Mouse (Mus musculus): ENCODE data around the gene Tmem211. TPM values are rescaled to one million over a fixed set of nuclear protein-coding genes. Genes with fewer than 3 reads are reported as not detected.

Gene Tmem211
- polyA plus RNA-seq, 1 experiment from 2014 or later: not detected

DNA sequence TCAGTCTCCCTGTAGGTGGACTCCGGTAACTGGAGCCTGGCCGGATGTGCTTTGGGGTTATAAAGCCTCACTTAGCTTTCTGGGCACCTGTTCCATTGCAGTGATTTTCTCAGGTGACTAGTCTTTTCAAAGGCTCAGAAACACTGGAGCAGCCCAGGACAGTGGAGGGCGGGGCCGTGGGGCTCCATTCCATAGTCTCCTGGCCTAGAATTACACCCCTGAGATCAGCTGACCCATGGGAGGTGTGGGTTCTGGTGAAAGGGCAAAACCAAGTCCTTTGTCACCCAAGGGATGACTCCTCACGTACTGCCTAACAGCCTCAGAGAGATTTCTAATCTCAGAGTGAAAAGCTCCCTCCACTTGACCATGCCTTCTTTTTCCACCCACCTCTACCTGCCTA lies 3.5 kb downstream of the Tmem211 start:
- no peak overlapping the region for H3K4me2 ChIP-seq
- H3K4me1 ChIP-seq (replicated peaks): peaks cover 18% of the 10 kb centered on the region
- no peak for ATAC-seq (ENCODE audit: low FRiP score, low read depth)
- H3K27me3 ChIP-seq: no peaks in the 10 kb centered on the region
- H3K36me3 ChIP-seq: no peaks in the 10 kb centered on the region
- H3K9me3 ChIP-seq: no peaks in the 10 kb centered on the region
- no peak overlapping the region for H3K9ac ChIP-seq
- H3K4me3 ChIP-seq: no peak overlapping the region
- WGBS: 84% methylated on average over 5 of the region's 5 CpGs
- no peak overlapping the region for H3K27ac ChIP-seq (replicated peaks)

GRCm38 (mm10) chr5:113249263-113249930 lies 22.7 kb downstream of the Tmem211 start:
- 90% methylated on average over 8 of the region's 8 CpGs for WGBS
- Histone ChIP-seq H3K36me3 (peaks cover 48% of the 10 kb centered on the region), H3K4me3 (no peak overlapping the region), H3K27ac (replicated peaks) (no peak overlapping the region), H3K27me3 (no peaks in the 10 kb centered on the region), H3K4me1 (replicated peaks) (no peaks in the 10 kb centered on the region), H3K4me2 (no peak overlapping the region), H3K9me3 (no peaks in the 10 kb centered on the region), H3K9ac (no peak overlapping the region)
- ATAC-seq (ENCODE audit: low FRiP score, low read depth): no peak

DNA sequence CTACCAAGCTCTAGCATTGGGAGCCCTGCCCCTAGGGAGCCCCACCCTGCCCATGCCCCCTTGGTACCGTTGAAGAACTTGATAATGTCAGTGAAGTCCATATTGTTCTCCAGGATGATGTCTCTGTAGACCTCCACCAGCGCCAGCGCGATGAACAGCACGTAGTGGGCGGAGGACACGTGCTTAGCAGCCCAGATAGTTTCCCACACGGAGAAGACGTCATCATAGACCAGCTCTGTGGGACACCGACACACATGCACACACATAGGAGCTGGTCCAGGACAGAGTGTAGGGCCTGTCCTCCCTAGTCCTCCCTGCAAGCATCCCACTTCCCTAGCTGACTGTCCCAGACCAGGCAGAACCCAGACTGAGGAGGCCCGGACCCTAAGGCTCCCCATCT lies 24.1 kb downstream of the Tmem211 start:
- Histone ChIP-seq H3K36me3 (peaks cover 56% of the 10 kb centered on the region), H3K4me3 (no peak overlapping the region), H3K27ac (replicated peaks) (no peak overlapping the region), H3K4me2 (no peak overlapping the region), H3K4me1 (replicated peaks) (no peaks in the 10 kb centered on the region), H3K9me3 (no peaks in the 10 kb centered on the region), H3K27me3 (no peaks in the 10 kb centered on the region), H3K9ac (no peak overlapping the region)
- ATAC-seq (ENCODE audit: low FRiP score, low read depth): 0 out of 2 replicates have a peak, but pooled peaks have one; percentile 15
- WGBS: 96% methylated on average over 11 of the region's 11 CpGs

DNA sequence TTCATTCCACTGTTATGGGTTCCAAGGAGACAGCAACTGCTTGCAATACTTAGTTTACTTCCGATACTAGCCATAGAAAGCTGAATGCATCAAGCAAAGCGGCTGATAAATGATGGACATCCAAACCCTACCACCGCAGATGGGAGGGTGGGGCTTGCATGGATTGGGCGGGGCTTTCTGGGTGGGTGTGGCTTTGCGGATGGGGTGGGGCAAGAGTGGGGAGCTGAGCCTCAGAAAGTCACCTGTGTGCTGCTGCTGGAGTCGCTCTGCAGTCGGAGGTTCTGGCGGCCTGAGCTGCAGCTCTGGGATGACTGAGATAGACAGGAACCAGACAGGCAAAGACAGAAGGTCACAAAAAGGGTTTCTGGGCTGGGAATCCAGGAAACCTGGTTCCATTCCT lies 38.9 kb downstream of the Tmem211 start:
- H3K4me3 ChIP-seq: no peak overlapping the region
- H3K27ac ChIP-seq (replicated peaks): no peak overlapping the region
- no peak overlapping the region for H3K9ac ChIP-seq
- no peak overlapping the region for H3K4me2 ChIP-seq
- no peaks in the 10 kb centered on the region for H3K4me1 ChIP-seq (replicated peaks)
- no peak for ATAC-seq (ENCODE audit: low FRiP score, low read depth)
- WGBS: 83% methylated on average over 8 of the region's 8 CpGs
- H3K36me3 ChIP-seq: peaks cover 40% of the 10 kb centered on the region
- no peaks in the 10 kb centered on the region for H3K27me3 ChIP-seq
- no peaks in the 10 kb centered on the region for H3K9me3 ChIP-seq

DNA sequence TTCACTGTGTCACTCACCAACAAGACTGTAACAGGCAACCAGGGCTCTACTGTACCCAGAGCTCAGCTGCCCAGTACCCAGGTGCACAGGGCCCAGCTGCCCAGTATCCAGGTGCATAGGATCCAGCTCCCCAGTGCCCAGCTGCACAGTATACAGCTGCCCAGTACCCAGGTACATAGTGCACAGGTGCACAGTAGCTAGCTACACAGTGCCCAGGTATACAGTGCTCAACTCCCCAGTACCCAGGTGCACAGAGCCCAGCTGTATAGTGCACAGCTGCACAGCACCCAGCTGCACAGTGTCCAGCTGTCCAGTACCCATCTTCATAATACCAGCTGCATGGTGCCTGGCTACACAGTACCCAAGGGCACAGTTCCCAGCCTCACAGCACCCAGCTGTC lies 41.5 kb downstream of the Tmem211 start:
- no peak overlapping the region for H3K4me3 ChIP-seq
- no peak overlapping the region for H3K4me2 ChIP-seq
- no peaks in the 10 kb centered on the region for H3K9me3 ChIP-seq
- H3K4me1 ChIP-seq (replicated peaks): no peaks in the 10 kb centered on the region
- H3K36me3 ChIP-seq: peaks cover 34% of the 10 kb centered on the region
- ATAC-seq (ENCODE audit: low FRiP score, low read depth): no peak
- H3K27me3 ChIP-seq: no peaks in the 10 kb centered on the region
- no peak overlapping the region for H3K27ac ChIP-seq (replicated peaks)
- H3K9ac ChIP-seq: no peak overlapping the region

GRCm38 (mm10) chr5:113270043-113270442 lies 43.3 kb downstream of the Tmem211 start:
- 77% methylated on average over 3 of the region's 3 CpGs for WGBS
- H3K36me3 ChIP-seq: peaks cover 34% of the 10 kb centered on the region

DNA sequence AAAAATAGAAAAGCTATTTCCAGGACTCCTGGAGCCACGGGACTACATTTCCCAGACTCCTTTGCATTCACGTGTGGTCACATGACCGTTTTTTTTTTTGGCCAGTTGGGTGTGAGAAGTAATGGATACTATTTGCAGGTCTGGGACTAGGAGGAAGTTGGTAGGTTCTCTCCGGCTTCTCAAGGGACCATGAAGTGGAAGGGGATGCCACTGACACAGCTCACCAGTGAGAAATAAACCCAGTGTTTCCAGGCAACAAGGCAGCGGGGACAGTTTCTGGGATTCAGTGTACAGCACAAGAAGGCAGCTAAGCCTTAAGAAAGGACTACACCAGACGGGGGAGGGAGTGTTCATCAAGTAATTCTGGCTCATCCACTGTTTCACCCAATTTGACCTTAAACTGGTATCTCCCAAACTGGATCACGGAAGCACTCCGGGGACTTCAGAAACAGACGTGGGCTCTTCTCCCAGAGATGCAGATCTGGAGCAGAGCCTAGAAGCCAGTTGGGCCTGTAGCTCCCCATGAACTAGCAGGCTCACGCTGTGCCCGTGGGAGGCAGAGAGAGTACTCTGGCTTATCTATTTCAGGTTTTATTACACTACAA lies 44.6 kb downstream of the Tmem211 start:
- Histone ChIP-seq H3K27ac (replicated peaks) (peak overlapping the region; percentile 17; the same call in 1 of the 2 replicates), H3K9ac (no peak overlapping the region), H3K36me3 (peaks cover 43% of the 10 kb centered on the region), H3K9me3 (no peaks in the 10 kb centered on the region), H3K4me3 (no peak overlapping the region), H3K4me1 (replicated peaks) (no peaks in the 10 kb centered on the region), H3K27me3 (no peaks in the 10 kb centered on the region), H3K4me2 (no peak overlapping the region)
- WGBS: 64% methylated on average over 11 of the region's 11 CpGs
- no peak for ATAC-seq (ENCODE audit: low FRiP score, low read depth)

More at GRCm38 (mm10) chr5:113270043-113270442, 43.3 kb downstream of the Tmem211 start:
- H3K4me3 ChIP-seq: no peak overlapping the region
- H3K4me1 ChIP-seq (replicated peaks): no peaks in the 10 kb centered on the region
- ATAC-seq (ENCODE audit: low FRiP score, low read depth): no peak
- no peaks in the 10 kb centered on the region for H3K27me3 ChIP-seq
- H3K4me2 ChIP-seq: no peak overlapping the region
- 0 out of 2 replicates have a peak overlapping the region, but pooled peaks have one; percentile 30 for H3K27ac ChIP-seq (replicated peaks)
- H3K9ac ChIP-seq: no peak overlapping the region
- H3K9me3 ChIP-seq: no peaks in the 10 kb centered on the region

DNA sequence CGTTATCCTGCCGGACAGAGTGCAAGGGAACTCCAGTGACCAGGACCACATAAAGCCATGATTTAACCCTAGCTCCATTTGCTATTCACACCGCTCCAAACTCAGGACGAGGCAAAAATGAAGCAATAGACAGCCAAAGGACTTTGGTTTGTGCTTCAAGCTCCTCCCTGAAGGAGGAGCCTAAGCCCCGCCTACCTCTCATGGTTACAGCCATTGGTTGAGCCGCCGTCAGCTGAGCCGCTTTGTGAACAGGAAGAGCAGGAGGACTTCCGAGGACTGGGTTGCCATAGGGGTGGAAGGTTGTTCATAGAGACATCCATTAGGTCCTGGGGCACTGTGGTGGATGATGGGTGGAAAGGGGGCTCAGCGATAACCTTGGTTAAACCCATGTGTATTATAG lies 49.1 kb downstream of the Tmem211 start:
- ATAC-seq (ENCODE audit: low FRiP score, low read depth): no peak
- no peaks in the 10 kb centered on the region for H3K9me3 ChIP-seq
- no peak overlapping the region for H3K4me2 ChIP-seq
- H3K27me3 ChIP-seq: no peaks in the 10 kb centered on the region
- no peaks in the 10 kb centered on the region for H3K4me1 ChIP-seq (replicated peaks)
- 74% methylated on average over 10 of the region's 10 CpGs for WGBS
- no peak overlapping the region for H3K9ac ChIP-seq
- H3K27ac ChIP-seq (replicated peaks): no peak overlapping the region
- peaks cover 55% of the 10 kb centered on the region for H3K36me3 ChIP-seq
- no peak overlapping the region for H3K4me3 ChIP-seq

- no peaks in the 10 kb centered on the region for H3K4me1 ChIP-seq (replicated peaks)
- no peak overlapping the region for H3K27ac ChIP-seq (replicated peaks)
- H3K4me3 ChIP-seq: no peak overlapping the region; the same call in 1 of the 2 replicates
- H3K4me2 ChIP-seq: peak overlapping the region; percentile 35
- ATAC-seq (ENCODE audit: low FRiP score, low read depth): 0 out of 2 replicates have a peak, but pooled peaks have one; percentile 47
- H3K9ac ChIP-seq: no peak overlapping the region
- H3K9me3 ChIP-seq: no peaks in the 10 kb centered on the region
- no peaks in the 10 kb centered on the region for H3K27me3 ChIP-seq
- H3K36me3 ChIP-seq: peaks cover 51% of the 10 kb centered on the region
- WGBS: 29% methylated on average over 15 of the region's 15 CpGs
These were observed 53.6 kb downstream of the Tmem211 start for GRCm38 (mm10) chr5:113280138-113280856.

DNA sequence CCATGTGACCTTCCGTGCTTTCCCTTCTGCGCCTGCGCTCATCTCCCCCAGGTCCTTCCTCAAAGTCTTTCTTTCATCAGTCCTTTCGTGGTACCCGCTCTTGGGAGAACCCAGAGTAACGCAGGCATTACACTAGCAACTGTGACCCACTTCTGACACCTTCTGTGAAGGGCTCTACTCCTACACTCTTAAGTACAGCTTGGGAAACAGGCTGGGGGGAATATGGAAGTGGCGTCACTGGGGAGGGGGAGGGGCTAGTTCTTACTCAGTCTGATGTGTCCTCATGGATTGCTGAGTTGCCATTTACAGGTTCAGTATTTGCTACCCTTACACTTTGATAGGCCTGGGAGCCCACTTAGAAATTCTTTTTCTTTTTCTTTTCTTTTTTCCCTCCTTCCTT lies 54.8 kb downstream of the Tmem211 start:
- 87% methylated on average over 7 of the region's 7 CpGs for WGBS
- no peak overlapping the region for H3K9ac ChIP-seq
- H3K27ac ChIP-seq (replicated peaks): no peak overlapping the region
- no peak for ATAC-seq (ENCODE audit: low FRiP score, low read depth)
- H3K27me3 ChIP-seq: no peaks in the 10 kb centered on the region
- no peaks in the 10 kb centered on the region for H3K9me3 ChIP-seq
- H3K4me2 ChIP-seq: no peak overlapping the region
- H3K4me3 ChIP-seq: no peak overlapping the region
- peaks cover 39% of the 10 kb centered on the region for H3K36me3 ChIP-seq
- H3K4me1 ChIP-seq (replicated peaks): no peaks in the 10 kb centered on the region

DNA sequence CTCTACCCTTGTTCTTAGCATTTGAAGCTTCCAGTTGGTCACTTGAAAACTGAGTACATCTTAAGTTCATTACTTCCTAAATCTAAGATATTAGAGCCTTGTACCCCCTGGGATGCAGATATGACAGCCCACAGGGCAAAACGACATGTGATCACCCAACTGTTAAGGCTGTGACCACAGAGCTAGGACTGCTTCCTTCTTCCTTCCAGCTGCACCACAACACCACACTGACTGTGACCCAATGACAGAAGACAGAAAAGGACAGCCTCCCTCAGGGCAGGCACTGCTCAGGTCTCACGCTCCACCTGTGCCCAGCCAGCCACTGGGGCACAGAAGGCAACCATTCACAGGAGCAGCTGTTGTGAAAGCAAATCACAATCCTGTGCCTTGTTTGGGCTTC lies 57.0 kb downstream of the Tmem211 start:
- Histone ChIP-seq H3K4me1 (replicated peaks) (peaks cover 11% of the 10 kb centered on the region), H3K4me2 (no peak overlapping the region), H3K4me3 (no peak overlapping the region), H3K27me3 (peaks cover 10% of the 10 kb centered on the region; the same call in 1 of the 2 replicates), H3K9me3 (no peaks in the 10 kb centered on the region), H3K27ac (replicated peaks) (no peak overlapping the region), H3K9ac (no peak overlapping the region), H3K36me3 (peaks cover 22% of the 10 kb centered on the region)
- ATAC-seq (ENCODE audit: low FRiP score, low read depth): no peak
- WGBS: 64% methylated on average over 2 of the region's 2 CpGs

DNA sequence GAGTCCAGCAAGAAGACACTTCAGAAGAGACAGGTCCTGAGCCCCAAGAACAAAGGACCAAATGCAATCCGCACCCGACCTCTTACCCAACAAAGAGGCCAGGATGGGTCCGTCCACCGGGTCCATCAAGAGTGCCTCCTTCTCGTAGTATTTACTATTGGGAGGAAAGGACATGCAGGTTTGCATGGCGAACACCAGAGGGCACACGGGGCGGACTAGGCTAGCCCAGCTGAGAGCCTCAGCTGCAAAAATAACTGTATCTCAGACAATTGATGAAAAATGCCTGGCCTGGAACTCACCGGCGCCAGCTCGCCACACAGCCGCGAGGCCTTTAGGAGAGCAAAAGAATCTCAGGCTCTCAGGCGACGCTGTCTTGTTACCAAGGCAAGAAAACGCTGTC lies 58.8 kb downstream of the Tmem211 start:
- Histone ChIP-seq H3K27me3 (peaks cover 17% of the 10 kb centered on the region; the same call in 1 of the 2 replicates), H3K4me1 (replicated peaks) (peaks cover 11% of the 10 kb centered on the region), H3K4me3 (no peak overlapping the region), H3K4me2 (no peak overlapping the region), H3K9ac (no peak overlapping the region), H3K27ac (replicated peaks) (no peak overlapping the region), H3K9me3 (no peaks in the 10 kb centered on the region), H3K36me3 (peaks cover 19% of the 10 kb centered on the region)
- WGBS: 57% methylated on average over 16 of the region's 16 CpGs
- ATAC-seq (ENCODE audit: low FRiP score, low read depth): no peak

Data from hindbrain, embryonic 15.5 days (tissue).